In the genomic region with DNA sequence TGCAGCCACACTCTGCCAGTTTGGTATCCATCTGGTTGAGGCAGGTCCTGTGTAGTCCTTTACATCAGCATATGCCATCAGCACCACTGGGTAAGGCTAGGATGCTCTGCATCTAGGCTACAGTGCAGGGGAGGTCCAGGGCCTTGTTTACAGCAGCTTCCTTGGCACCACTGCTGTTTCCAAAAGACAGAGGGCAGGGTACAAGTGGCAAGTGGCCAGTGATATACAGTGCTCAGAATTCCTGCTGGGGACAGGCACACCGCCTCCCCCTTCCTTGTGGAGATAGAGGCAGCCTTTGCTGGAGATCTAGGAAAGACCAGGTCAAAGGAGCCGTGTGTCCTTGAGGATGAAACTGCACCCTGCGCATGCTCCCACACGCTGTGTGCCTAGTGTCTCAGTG, we compare ENCODE assay signal across 20 mouse cellular contexts. TPM values are rescaled to one million over a fixed set of nuclear protein-coding genes. Genes with fewer than 3 reads are reported as not detected.
A peak's percentile ranks its signal among the peaks of the same experiment; 100 is the strongest.
DNase-seq lines count a peak whose midpoint lies in the region; ATAC-seq and TF ChIP-seq lines count a peak whose summit lies in the region.
"Had no signal": no experiment of that assay in that cellular context is flagged by ENCODE, and none has a peak within 500 bp of the region (broad histone marks: within the 10 kb centered on the region; RNA-seq: fewer than 3 reads in every experiment).

No protein-coding gene starts in this region.

- no peaks in the 10 kb centered on the region for H3K79me2 ChIP-seq in liver, adult 2 months (ENCODE audit: control insufficient read depth, insufficient read depth, low read length)

- DNase-seq in hindbrain, embryonic 10.5 days (ENCODE audit: low spot score): no peak
- DNase-seq in liver, adult 2 months (ENCODE audit: extremely low read depth, low read depth, low spot score): peak; percentile 21
- DNase-seq in thymus, postnatal 25 days: no peak
- no peak for DNase-seq in embryonic facial prominence, embryonic 10.5 days (ENCODE audit: low spot score)
- DNase-seq: adrenal gland, postnatal 14 days; cerebellum, postnatal 10 days; gastrocnemius, postnatal 25 days; left cerebral cortex, postnatal 4 days; lung, embryonic 14.5 days had no signal

- H3K27ac ChIP-seq in hindbrain, embryonic 13.5 days: 0 out of 2 replicates have a peak overlapping the region, but pooled peaks have one; percentile 3
- no peak overlapping the region for H3K27ac ChIP-seq in hindbrain, embryonic 10.5 days
- H3K27ac ChIP-seq in liver, adult 2 months (replicated peaks; ENCODE audit: insufficient read depth, low read depth, low read length): no peak overlapping the region
- no peak overlapping the region for H3K27ac ChIP-seq in liver, embryonic 12.5 days
- H3K27ac ChIP-seq in intestine, postnatal 0 days (ENCODE audit: low read depth, low read length): peak overlapping the region; percentile 54
- H3K27ac ChIP-seq in embryonic facial prominence, embryonic 10.5 days (replicated peaks): no peak overlapping the region
- H3K27ac ChIP-seq: embryonic facial prominence, embryonic 13.5 days; forebrain, embryonic 15.5 days; layer of hippocampus, adult 2 months; neural tube, embryonic 15.5 days had no signal

- peaks cover 23% of the 10 kb centered on the region for H3K36me3 ChIP-seq in hindbrain, embryonic 13.5 days
- H3K36me3 ChIP-seq in hindbrain, embryonic 10.5 days: peaks cover 5% of the 10 kb centered on the region
- no peaks in the 10 kb centered on the region for H3K36me3 ChIP-seq in liver, adult 2 months (ENCODE audit: control insufficient read depth, insufficient read depth, low read length)
- H3K36me3 ChIP-seq in liver, embryonic 12.5 days: peaks cover 1% of the 10 kb centered on the region; the same call in 1 of the 2 replicates
- peaks cover 15% of the 10 kb centered on the region; the same call in 1 of the 2 replicates for H3K36me3 ChIP-seq in intestine, postnatal 0 days (ENCODE audit: control insufficient read depth, insufficient read depth)
- peaks cover 8% of the 10 kb centered on the region for H3K36me3 ChIP-seq in embryonic facial prominence, embryonic 10.5 days (replicated peaks)

- H3K4me1 ChIP-seq in hindbrain, embryonic 13.5 days (replicated peaks): peaks cover 37% of the 10 kb centered on the region
- peaks cover 44% of the 10 kb centered on the region for H3K4me1 ChIP-seq in hindbrain, embryonic 10.5 days (replicated peaks)
- no peaks in the 10 kb centered on the region for H3K4me1 ChIP-seq in liver, adult 2 months (ENCODE audit: control insufficient read depth, insufficient read depth, low read length)
- H3K4me1 ChIP-seq in liver, embryonic 12.5 days: no peaks in the 10 kb centered on the region
- H3K4me1 ChIP-seq in intestine, postnatal 0 days (replicated peaks; ENCODE audit: control insufficient read depth, insufficient read depth, low read length): peaks cover 9% of the 10 kb centered on the region; the same call in 1 of the 2 replicates
- H3K4me1 ChIP-seq in embryonic facial prominence, embryonic 10.5 days: peaks cover 54% of the 10 kb centered on the region

- TF ChIP-seq POLR2A in liver, adult 2 months (IDR thresholded peaks at IDR 0.05; ENCODE audit: extremely low read depth, insufficient read depth, low read length): no peak

- peak overlapping the region; percentile 19; the same call in 1 of the 2 replicates for H3K9ac ChIP-seq in hindbrain, embryonic 13.5 days
- H3K9ac ChIP-seq in liver, adult 2 months (ENCODE audit: low read depth, low read length): no peak overlapping the region
- no peak overlapping the region for H3K9ac ChIP-seq in liver, embryonic 12.5 days
- H3K9ac ChIP-seq in intestine, postnatal 0 days (ENCODE audit: low read depth, low read length): no peak overlapping the region
- H3K9ac ChIP-seq: embryonic facial prominence, embryonic 13.5 days; forebrain, embryonic 15.5 days; lung, embryonic 14.5 days; neural tube, embryonic 15.5 days had no signal

- H3K4me2 ChIP-seq in hindbrain, embryonic 13.5 days: no peak overlapping the region
- H3K4me2 ChIP-seq in liver, embryonic 12.5 days: no peak overlapping the region
- peak overlapping the region; percentile 27; the same call in 1 of the 2 replicates for H3K4me2 ChIP-seq in intestine, postnatal 0 days (replicated peaks; ENCODE audit: low read depth)
- H3K4me2 ChIP-seq: embryonic facial prominence, embryonic 13.5 days; forebrain, embryonic 15.5 days; liver, embryonic 11.5 days; lung, embryonic 14.5 days; neural tube, embryonic 15.5 days had no signal

- 0 out of 2 replicates have a peak, but pooled peaks have one; percentile 15 for ATAC-seq in hindbrain, embryonic 13.5 days (ENCODE audit: low FRiP score)
- ATAC-seq in liver, embryonic 12.5 days: no peak
- ATAC-seq in intestine, postnatal 0 days: peak; percentile 50
- ATAC-seq: forebrain, embryonic 15.5 days; hindbrain, embryonic 16.5 days; midbrain, embryonic 16.5 days; Patski had no signal

- 81% methylated on average over 4 of the region's 4 CpGs for WGBS in hindbrain, embryonic 13.5 days
- WGBS in hindbrain, embryonic 10.5 days: 81% methylated on average over 4 of the region's 4 CpGs
- WGBS in liver, adult 2 months: 75% methylated on average over 4 of the region's 4 CpGs
- 71% methylated on average over 4 of the region's 4 CpGs for WGBS in liver, embryonic 12.5 days (ENCODE audit: insufficient replicate concordance)
- 52% methylated on average over 4 of the region's 4 CpGs for WGBS in intestine, postnatal 0 days
- 84% methylated on average over 4 of the region's 4 CpGs for WGBS in embryonic facial prominence, embryonic 10.5 days

- H3K9me3 ChIP-seq in hindbrain, embryonic 13.5 days: peaks cover under 1% of the 10 kb centered on the region; the same call in 1 of the 2 replicates
- peaks cover 6% of the 10 kb centered on the region; the same call in 1 of the 2 replicates for H3K9me3 ChIP-seq in hindbrain, embryonic 10.5 days
- H3K9me3 ChIP-seq in liver, embryonic 12.5 days (replicated peaks): peaks cover 1% of the 10 kb centered on the region; the same call in 1 of the 2 replicates
- H3K9me3 ChIP-seq in intestine, postnatal 0 days (ENCODE audit: control insufficient read depth): 0 out of 2 replicates have a peak, but pooled peaks cover 6% of the 10 kb centered on the region
- peaks cover 7% of the 10 kb centered on the region for H3K9me3 ChIP-seq in embryonic facial prominence, embryonic 10.5 days
- H3K9me3 ChIP-seq: neural tube, embryonic 15.5 days had no signal

- no peak overlapping the region for H3K4me3 ChIP-seq in hindbrain, embryonic 13.5 days
- no peak overlapping the region for H3K4me3 ChIP-seq in hindbrain, embryonic 10.5 days
- H3K4me3 ChIP-seq in liver, adult 2 months (ENCODE audit: insufficient read depth, low read depth, low read length): no peak overlapping the region
- no peak overlapping the region for H3K4me3 ChIP-seq in liver, embryonic 12.5 days
- H3K4me3 ChIP-seq in intestine, postnatal 0 days (ENCODE audit: low read depth, low read length): no peak overlapping the region
- no peak overlapping the region for H3K4me3 ChIP-seq in embryonic facial prominence, embryonic 10.5 days
- H3K4me3 ChIP-seq: embryonic facial prominence, embryonic 13.5 days; forebrain, embryonic 15.5 days; layer of hippocampus, adult 2 months; neural tube, embryonic 15.5 days had no signal

- no peak for TF ChIP-seq CTCF in liver, adult 2 months (IDR thresholded peaks at IDR 0.05; ENCODE audit: low read depth, low read length)
- 0 out of 2 replicates have a peak, but pooled peaks have one; percentile 6 for TF ChIP-seq CTCF in intestine, postnatal 0 days (IDR thresholded peaks at IDR 0.05; ENCODE audit: low read depth)

- H3K27me3 ChIP-seq in hindbrain, embryonic 13.5 days: no peaks in the 10 kb centered on the region
- H3K27me3 ChIP-seq in hindbrain, embryonic 10.5 days (ENCODE audit: insufficient read depth, poor library complexity, severe bottlenecking): peaks cover 6% of the 10 kb centered on the region; the same call in 1 of the 2 replicates
- H3K27me3 ChIP-seq in liver, adult 2 months (ENCODE audit: control insufficient read depth, insufficient read depth, low read length): no peaks in the 10 kb centered on the region
- no peaks in the 10 kb centered on the region for H3K27me3 ChIP-seq in liver, embryonic 12.5 days (replicated peaks)
- H3K27me3 ChIP-seq in intestine, postnatal 0 days (replicated peaks; ENCODE audit: control insufficient read depth, insufficient read depth, low read length): no peaks in the 10 kb centered on the region
- H3K27me3 ChIP-seq in embryonic facial prominence, embryonic 10.5 days (replicated peaks; ENCODE audit: low read depth, poor library complexity, severe bottlenecking): peaks cover 8% of the 10 kb centered on the region; the same call in 1 of the 2 replicates
- H3K27me3 ChIP-seq: embryonic facial prominence, embryonic 13.5 days; forebrain, embryonic 15.5 days; neural tube, embryonic 15.5 days; Patski had no signal

RNA-seq across cellular contexts. Expression of a gene that starts 38.3 kb away (rescaled TPM):
- polyA plus RNA-seq in hindbrain, embryonic 13.5 days (2015; fragmentation: Nextera tagmentation; extraction: Ambion mirVana): 36.7 and 37.8 TPM in 2 replicates
- polyA plus RNA-seq in hindbrain, embryonic 10.5 days (2016; fragmentation: Nextera tagmentation; extraction: Ambion mirVana): 12.4 and 19.9 TPM in 2 replicates
- 9.1 and 12.6 TPM in 2 replicates for total RNA-seq in liver, adult 2 months (2014; rRNA removed)
- 51.1 and 66.9 TPM in 2 replicates for polyA plus RNA-seq in liver, adult 2 months (2012; rRNA removed)
- polyA plus RNA-seq in liver, embryonic 12.5 days (2016; fragmentation: Nextera tagmentation; extraction: Ambion mirVana): 5.6 and 6.1 TPM in 2 replicates
- 58.8 and 59.8 TPM in 2 replicates for polyA plus RNA-seq in intestine, postnatal 0 days (2015; fragmentation: Nextera tagmentation; extraction: Ambion mirVana)
- 16.9 and 18.9 TPM in 2 replicates for polyA plus RNA-seq in embryonic facial prominence, embryonic 10.5 days (2016; fragmentation: Nextera tagmentation; extraction: Ambion mirVana)
- polyA plus RNA-seq: Patski had no signal

Comparison
In these comparisons a context has a peak if more than half of its experiments do, and no peak if none do; other contexts are left out.
1. H3K27ac ChIP-seq: peak in hindbrain, embryonic 13.5 days (single experiment) and intestine, postnatal 0 days (single experiment); none in hindbrain, embryonic 10.5 days (single experiment), liver, adult 2 months (single experiment), liver, embryonic 12.5 days (single experiment) and embryonic facial prominence, embryonic 10.5 days (single experiment).